ENCODE assay signal across 13 mouse cellular contexts in the genomic region with DNA sequence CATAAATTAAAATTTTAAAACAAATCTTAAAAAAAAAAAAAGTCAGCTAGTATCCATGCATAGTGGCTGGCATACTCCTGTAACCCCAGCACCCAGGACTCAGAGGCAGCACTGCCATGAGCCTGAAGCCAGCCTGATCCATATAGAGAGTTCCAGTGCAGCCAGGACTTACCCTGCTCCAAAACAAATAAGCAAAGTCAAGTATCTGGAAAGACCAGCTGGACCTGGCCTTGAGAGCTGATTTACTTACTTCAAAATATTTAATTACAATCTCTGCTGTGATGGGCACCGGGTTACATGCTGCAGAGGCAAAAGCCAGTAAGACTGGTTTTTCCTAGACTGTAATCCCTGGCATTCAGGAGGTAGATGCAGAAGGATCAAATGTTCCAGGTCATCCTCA.
"Had no signal": no experiment of that assay in that cellular context is flagged by ENCODE, and none has a peak within 500 bp of the region (broad histone marks: within the 10 kb centered on the region; RNA-seq: fewer than 3 reads in every experiment).

No protein-coding gene starts in this region.

- ATAC-seq: intestine, embryonic 15.5 days; midbrain, embryonic 16.5 days had no signal

- DNase-seq: kidney, adult 18-20 months; kidney, postnatal 25 days; right cerebral cortex, postnatal 4 days; thymus, adult 2 months; thymus, postnatal 25 days had no signal

- H3K27me3 ChIP-seq: intestine, embryonic 15.5 days; liver, embryonic 15.5 days; stomach, embryonic 15.5 days had no signal

- H3K4me3 ChIP-seq: intestine, embryonic 15.5 days; left cerebral cortex, adult 2 months; limb, embryonic 10.5 days; liver, embryonic 15.5 days; midbrain, embryonic 12.5 days; stomach, embryonic 15.5 days had no signal

- H3K27ac ChIP-seq: intestine, embryonic 15.5 days; left cerebral cortex, adult 2 months; limb, embryonic 10.5 days; liver, embryonic 15.5 days; midbrain, embryonic 12.5 days; stomach, embryonic 15.5 days had no signal

- H3K4me2 ChIP-seq: intestine, embryonic 15.5 days; liver, embryonic 11.5 days; liver, embryonic 15.5 days; midbrain, embryonic 12.5 days; stomach, embryonic 15.5 days had no signal

- H3K36me3 ChIP-seq: intestine, embryonic 15.5 days; limb, embryonic 10.5 days; liver, embryonic 15.5 days; midbrain, embryonic 12.5 days; stomach, embryonic 15.5 days had no signal

- H3K9me3 ChIP-seq: intestine, embryonic 15.5 days; limb, embryonic 10.5 days; liver, embryonic 15.5 days; midbrain, embryonic 12.5 days; stomach, embryonic 15.5 days had no signal

- H3K4me1 ChIP-seq: intestine, embryonic 15.5 days; limb, embryonic 10.5 days; liver, embryonic 15.5 days; midbrain, embryonic 12.5 days; stomach, embryonic 15.5 days had no signal

- H3K9ac ChIP-seq: intestine, embryonic 15.5 days; liver, embryonic 15.5 days; midbrain, embryonic 12.5 days; stomach, embryonic 15.5 days had no signal
